Mouse (Mus musculus) G1E (cell line): ENCODE data around the gene Ccdc189.

Experiments used
- CTCF ChIP-seq: IDR thresholded peaks from 2 replicates; pipeline ENCODE4 v1.5.1; 2012; ENCODE audit warnings: low read depth, low read length, inconsistent platforms, mixed read lengths
- GATA1 ChIP-seq: IDR thresholded peaks from 2 replicates; pipeline ENCODE4 v1.6.1; 2012; ENCODE audit warnings: borderline replicate concordance, low read length, inconsistent platforms, mixed read lengths
- GATA2 ChIP-seq: IDR thresholded peaks from 2 replicates; pipeline ENCODE4 v1.6.1; 2012; ENCODE audit warnings: low read depth, low read length, inconsistent platforms, borderline replicate concordance
- POLR2AphosphoS5 ChIP-seq: IDR thresholded peaks from 2 replicates; pipeline ENCODE4 v1.6.1; 2012; ENCODE audit warnings: low read depth, low read length, inconsistent platforms; ENCODE audit not compliant: insufficient replicate concordance

- TF ChIP-seq GATA1 = no peak
- no peak for TF ChIP-seq CTCF
- TF ChIP-seq POLR2AphosphoS5 = no peak
- no peak for TF ChIP-seq GATA2
Observed at GRCm38 (mm10) chr7:127607150-127607549, 18.8 kb upstream of the Ccdc189 start.
